Mouse (Mus musculus) embryo, embryonic 11.5 days (tissue): ENCODE measurements around the gene Mbd6.
A peak's percentile ranks its signal among the peaks of the same experiment; 100 is the strongest.

Experiments used
- DNase-seq: peaks from one replicate; pipeline ENCODE4 v3.0.0-alpha.2; 2012; ENCODE audit warnings: low read depth, low spot score

Gene Mbd6

GRCm38 (mm10) chr10:127262548-127263398 lies 26.0 kb downstream of the Mbd6 start, which contains the start of gene Kif5a:
Gene Kif5a (minus strand): TSS chr10:127263348.
- DNase-seq: no peak

- DNase-seq: no peak
Measured at GRCm38 (mm10) chr10:127261706-127262547, 26.9 kb downstream of the Mbd6 start.

- DNase-seq: no peak
Measured at GRCm38 (mm10) chr10:127258489-127258888, 30.3 kb downstream of the Mbd6 start.

- DNase-seq: no peak
Measured at GRCm38 (mm10) chr10:127257790-127258189, 31.0 kb downstream of the Mbd6 start.

GRCm38 (mm10) chr10:127255625-127256345 lies 33.0 kb downstream of the Mbd6 start:
- DNase-seq: peak; percentile 53

- no peak for DNase-seq
Measured at GRCm38 (mm10) chr10:127250810-127251209, 38.0 kb downstream of the Mbd6 start.

GRCm38 (mm10) chr10:127238241-127238824 lies 50.5 kb downstream of the Mbd6 start:
- DNase-seq: no peak

GRCm38 (mm10) chr10:127236541-127236940 lies 52.3 kb downstream of the Mbd6 start:
- no peak for DNase-seq

- no peak for DNase-seq
Measured at GRCm38 (mm10) chr10:127233141-127233540, 55.7 kb downstream of the Mbd6 start.
